Mouse (Mus musculus) layer of hippocampus, adult 18-20 months (tissue): ENCODE measurements around the gene Scarb2. TPM values are rescaled to one million over a fixed set of nuclear protein-coding genes. Genes with fewer than 3 reads are reported as not detected.
A peak's percentile ranks its signal among the peaks of the same experiment; 100 is the strongest.
"Not testable (repeated sequence)": the region's sequence is repeated elsewhere in the genome, so short reads cannot be mapped to it uniquely, and the experiment has no call there.

Experiments
- DNase-seq, 2 experiments: peaks; one replicate each; pipeline ENCODE4 v3.0.0; 2022; ENCODE audit warnings: low spot score in 2 of 2
- long read RNA-seq: library from polyadenylated mRNA; stranded (forward); transcript quantifications from one replicate; pipeline ENCODE4 v2.0.0, GENCODE M21; 2021
- total RNA-seq, 2 experiments: library from RNA; stranded (reverse); gene quantifications; 2 replicates each; pipeline ENCODE4 v1.2.3; 2021

Scarb2 gene
- 10 to 100 TPM; 92.7 to 93.2 TPM for total RNA-seq
- long read RNA-seq, full-length matches to known transcripts, result 24 of 29 reads
- long read RNA-seq, partial matches to known transcripts, result 1 of 29 reads
- long read RNA-seq, other reads (novel, unspliced or antisense), result 4 of 29 reads

- DNase-seq, result no peak
Observed at GRCm38 (mm10) chr5:92506733-92507132, at the start of gene Scarb2. Gene Scarb2 (minus strand): TSS chr5:92506833.

- DNase-seq, result no peak
Observed at GRCm38 (mm10) chr5:92555905-92556304, 49.3 kb upstream of the Scarb2 start.

GRCm38 (mm10) chr5:92554891-92555511 lies 48.4 kb upstream of the Scarb2 start, which contains the start of gene Fam47e:
Gene Fam47e (plus strand): TSS chr5:92555069.
- DNase-seq, result peak; percentile 13 to 58

- no peak for DNase-seq
Observed at GRCm38 (mm10) chr5:92554443-92554842, 47.8 kb upstream of the Scarb2 start.

- DNase-seq, result no peak
Observed at GRCm38 (mm10) chr5:92553939-92554338, 47.3 kb upstream of the Scarb2 start.

- DNase-seq, result no peak
Observed at GRCm38 (mm10) chr5:92552611-92553010, 46.0 kb upstream of the Scarb2 start.

- no peak for DNase-seq
Observed at GRCm38 (mm10) chr5:92539698-92540097, 33.1 kb upstream of the Scarb2 start.

GRCm38 (mm10) chr5:92524821-92525258 lies 18.2 kb upstream of the Scarb2 start:
- DNase-seq, result no peak

GRCm38 (mm10) chr5:92521131-92521530 lies 14.5 kb upstream of the Scarb2 start:
- not testable (repeated sequence) for DNase-seq

- no peak for DNase-seq
Observed at GRCm38 (mm10) chr5:92512066-92512465, 5.4 kb upstream of the Scarb2 start.

GRCm38 (mm10) chr5:92511256-92511655 lies 4.6 kb upstream of the Scarb2 start:
- DNase-seq, result no peak

GRCm38 (mm10) chr5:92508853-92509252 lies 2.2 kb upstream of the Scarb2 start:
- no peak for DNase-seq

- peak in 1 of 2 experiments; percentile 67 for DNase-seq
Observed at GRCm38 (mm10) chr5:92506301-92506729, 318 bp downstream of the Scarb2 start.

- DNase-seq, result peak; percentile 95 to 97
Observed at GRCm38 (mm10) chr5:92505402-92505865, 1.2 kb downstream of the Scarb2 start.

- no peak for DNase-seq
Observed at GRCm38 (mm10) chr5:92504676-92505400, 1.8 kb downstream of the Scarb2 start.

- no peak for DNase-seq
Observed at GRCm38 (mm10) chr5:92503856-92504618, 2.6 kb downstream of the Scarb2 start.

GRCm38 (mm10) chr5:92503356-92503847 lies 3.2 kb downstream of the Scarb2 start:
- no peak for DNase-seq

GRCm38 (mm10) chr5:92499378-92499777 lies 7.3 kb downstream of the Scarb2 start:
- no peak for DNase-seq

- peak; percentile 53 to 78 for DNase-seq
Observed at GRCm38 (mm10) chr5:92498661-92499060, 8.0 kb downstream of the Scarb2 start.

- DNase-seq, result no peak
Observed at GRCm38 (mm10) chr5:92498225-92498624, 8.4 kb downstream of the Scarb2 start.

- DNase-seq, result no peak
Observed at GRCm38 (mm10) chr5:92495771-92496409, 10.7 kb downstream of the Scarb2 start.
